Mouse (Mus musculus) hindbrain, embryonic 16.5 days (tissue): ENCODE results near the gene Jmjd1c. TPM values are rescaled to one million over a fixed set of nuclear protein-coding genes. Genes with fewer than 3 reads are reported as not detected.

Source experiments
- ATAC-seq: fragments of 200-750 bp; cut with Nextera tagmentation; 2 replicates; pipeline ENCODE4 v1.8.0; 2017; ENCODE audit warnings: moderate TSS enrichment, moderate library complexity
- H3K27ac ChIP-seq: fragments of 300-500 bp; sonication (generic); 2 replicates; pipeline ENCODE4 v1.5.1; 2014; ENCODE audit warnings: low read depth, mild to moderate bottlenecking, control low read depth, low read length, moderate library complexity
- H3K27me3 ChIP-seq: fragments of 300-500 bp; sonication (generic); replicated peaks from 2 replicates; pipeline ENCODE4 v1.6.1; 2014; ENCODE audit warnings: low read length; ENCODE audit not compliant: control insufficient read depth, insufficient read depth
- H3K36me3 ChIP-seq: fragments of 300-500 bp; sonication (generic); 2 replicates; pipeline ENCODE4 v1.6.1; 2014; ENCODE audit warnings: mild to moderate bottlenecking, low read length, moderate library complexity, mixed read lengths; ENCODE audit not compliant: control insufficient read depth, insufficient read depth
- H3K4me1 ChIP-seq: fragments of 300-500 bp; sonication (generic); 2 replicates; pipeline ENCODE4 v1.6.1; 2014; ENCODE audit warnings: low read depth, low read length; ENCODE audit not compliant: control insufficient read depth, insufficient read depth
- H3K4me2 ChIP-seq: fragments of 300-500 bp; sonication (generic); 2 replicates; pipeline ENCODE4 v1.6.1; 2014; ENCODE audit warnings: mild to moderate bottlenecking, low read length, control low read depth, moderate library complexity
- H3K4me3 ChIP-seq: fragments of 300-500 bp; sonication (generic); 2 replicates; pipeline ENCODE4 v1.5.1; 2014; ENCODE audit warnings: mild to moderate bottlenecking, low read length, control low read depth, moderate library complexity
- H3K9ac ChIP-seq: fragments of 300-500 bp; sonication (generic); 2 replicates; pipeline ENCODE4 v1.6.1; 2014; ENCODE audit warnings: low read depth, mild to moderate bottlenecking, control low read depth, low read length, moderate library complexity
- H3K9me3 ChIP-seq: fragments of 300-500 bp; sonication (generic); 2 replicates; pipeline ENCODE4 v1.6.1; 2014; ENCODE audit warnings: mild to moderate bottlenecking, low read length, moderate library complexity; ENCODE audit not compliant: control insufficient read depth
- WGBS: fragments of 180-500 bp; shearing (Covaris S2); extraction: QIAGEN DNeasy Blood & Tissue Kit; methylation state at CpG from one replicate; pipeline ENCODE4 v1.1.7; 2014; 5-methylcytosine and 5-hydroxymethylcytosine counted together
- polyA plus RNA-seq: library from polyadenylated mRNA; unstranded; fragments of >200 nt; fragmentation: Nextera tagmentation; extraction: Ambion mirVana; gene quantifications from 2 replicates; pipeline ENCODE4 v1.2.1, GENCODE M21; 2015

The Jmjd1c gene
- 33.4 and 35.5 TPM in 2 replicates for polyA plus RNA-seq

GRCm38 (mm10) chr10:67095798-67096620 lies at the start of gene Jmjd1c:
Gene Jmjd1c (plus strand): TSS chr10:67096125.
- no peaks in the 10 kb centered on the region for H3K9me3 ChIP-seq
- H3K4me3 ChIP-seq, result peak within 1 kb of the TSS; percentile 93
- ATAC-seq, result peak; percentile 92
- peak within 1 kb of the TSS; percentile 100 for H3K9ac ChIP-seq
- WGBS, result under 1% methylated on average over 72 of the region's 73 CpGs
- peaks cover 34% of the 10 kb centered on the region for H3K4me1 ChIP-seq
- H3K27ac ChIP-seq, result peak within 1 kb of the TSS; percentile 100
- H3K4me2 ChIP-seq, result peak within 1 kb of the TSS; percentile 85
- no peaks in the 10 kb centered on the region for H3K36me3 ChIP-seq
- H3K27me3 ChIP-seq, result no peaks in the 10 kb centered on the region

- WGBS, result 71% methylated on average over 18 of the region's 18 CpGs
- Histone ChIP-seq H3K4me2 (no peak overlapping the region), H3K9ac (no peak overlapping the region), H3K9me3 (no peaks in the 10 kb centered on the region), H3K4me3 (no peak overlapping the region), H3K4me1 (peaks cover 10% of the 10 kb centered on the region), H3K27ac (peak overlapping the region; percentile 61), H3K27me3 (no peaks in the 10 kb centered on the region), H3K36me3 (no peaks in the 10 kb centered on the region)
- no peak for ATAC-seq
Measured at GRCm38 (mm10) chr10:67047712-67048645, 47.9 kb upstream of the Jmjd1c start.

GRCm38 (mm10) chr10:67048871-67049615 lies 46.9 kb upstream of the Jmjd1c start:
- H3K4me1 ChIP-seq, result peaks cover 10% of the 10 kb centered on the region
- no peak overlapping the region for H3K4me3 ChIP-seq
- H3K4me2 ChIP-seq, result no peak overlapping the region
- H3K9ac ChIP-seq, result no peak overlapping the region
- no peak for ATAC-seq
- no peaks in the 10 kb centered on the region for H3K36me3 ChIP-seq
- H3K9me3 ChIP-seq, result no peaks in the 10 kb centered on the region
- no peak overlapping the region for H3K27ac ChIP-seq
- H3K27me3 ChIP-seq, result no peaks in the 10 kb centered on the region
- WGBS, result 95% methylated on average over 13 of the region's 13 CpGs

- no peak for ATAC-seq
Measured at GRCm38 (mm10) chr10:67049621-67050020, 46.3 kb upstream of the Jmjd1c start.

GRCm38 (mm10) chr10:67050766-67051165 lies 45.2 kb upstream of the Jmjd1c start:
- Histone ChIP-seq H3K4me2 (no peak overlapping the region), H3K27ac (peak overlapping the region; percentile 48), H3K36me3 (no peaks in the 10 kb centered on the region), H3K27me3 (no peaks in the 10 kb centered on the region), H3K4me3 (no peak overlapping the region), H3K9ac (no peak overlapping the region), H3K4me1 (peaks cover 5% of the 10 kb centered on the region), H3K9me3 (no peaks in the 10 kb centered on the region)
- no peak for ATAC-seq
- 58% methylated on average over 6 of the region's 7 CpGs for WGBS

More at GRCm38 (mm10) chr10:67049621-67050020, 46.3 kb upstream of the Jmjd1c start:
- Histone ChIP-seq H3K9me3 (no peaks in the 10 kb centered on the region), H3K36me3 (no peaks in the 10 kb centered on the region), H3K27ac (no peak overlapping the region), H3K4me2 (no peak overlapping the region), H3K9ac (no peak overlapping the region), H3K4me3 (no peak overlapping the region), H3K4me1 (peaks cover 10% of the 10 kb centered on the region), H3K27me3 (no peaks in the 10 kb centered on the region)
- 91% methylated on average over 7 of the region's 7 CpGs for WGBS

GRCm38 (mm10) chr10:67051466-67051865 lies 44.5 kb upstream of the Jmjd1c start:
- H3K27ac ChIP-seq, result peak overlapping the region; percentile 48
- H3K4me1 ChIP-seq, result peaks cover 5% of the 10 kb centered on the region

GRCm38 (mm10) chr10:67052429-67052828 lies 43.5 kb upstream of the Jmjd1c start:
- Histone ChIP-seq H3K9me3 (no peaks in the 10 kb centered on the region), H3K4me2 (no peak overlapping the region), H3K27ac (0 out of 2 replicates have a peak overlapping the region, but pooled peaks have one; percentile 44), H3K36me3 (no peaks in the 10 kb centered on the region), H3K27me3 (no peaks in the 10 kb centered on the region), H3K9ac (no peak overlapping the region), H3K4me1 (peaks cover 5% of the 10 kb centered on the region), H3K4me3 (no peak overlapping the region)
- ATAC-seq, result no peak
- WGBS, result 81% methylated on average over 9 of the region's 9 CpGs

More at GRCm38 (mm10) chr10:67051466-67051865, 44.5 kb upstream of the Jmjd1c start:
- Histone ChIP-seq H3K27me3 (no peaks in the 10 kb centered on the region), H3K9ac (no peak overlapping the region), H3K4me2 (no peak overlapping the region), H3K4me3 (no peak overlapping the region), H3K9me3 (no peaks in the 10 kb centered on the region), H3K36me3 (no peaks in the 10 kb centered on the region)
- WGBS, result 80% methylated on average over 5 of the region's 5 CpGs
- ATAC-seq, result no peak

GRCm38 (mm10) chr10:67053475-67053874 lies 42.5 kb upstream of the Jmjd1c start:
- 21% methylated on average over 9 of the region's 9 CpGs for WGBS
- H3K4me3 ChIP-seq, result no peak overlapping the region
- H3K27ac ChIP-seq, result 0 out of 2 replicates have a peak overlapping the region, but pooled peaks have one; percentile 44
- peak; percentile 88 for ATAC-seq
- no peak overlapping the region for H3K9ac ChIP-seq
- no peaks in the 10 kb centered on the region for H3K27me3 ChIP-seq
- no peaks in the 10 kb centered on the region for H3K9me3 ChIP-seq
- H3K36me3 ChIP-seq, result no peaks in the 10 kb centered on the region
- peaks cover 5% of the 10 kb centered on the region for H3K4me1 ChIP-seq
- H3K4me2 ChIP-seq, result no peak overlapping the region
